Mouse (Mus musculus): ENCODE data around the gene Clec2g. TPM values are rescaled to one million over a fixed set of nuclear protein-coding genes. Genes with fewer than 3 reads are reported as not detected.
"Not testable (repeated sequence)": the region's sequence is repeated elsewhere in the genome, so short reads cannot be mapped to it uniquely, and the experiment has no call there.

Gene Clec2g
- 0.21 TPM in 1 of 2 replicates, not detected in the other for polyA plus RNA-seq (2012; rRNA removed)

DNA sequence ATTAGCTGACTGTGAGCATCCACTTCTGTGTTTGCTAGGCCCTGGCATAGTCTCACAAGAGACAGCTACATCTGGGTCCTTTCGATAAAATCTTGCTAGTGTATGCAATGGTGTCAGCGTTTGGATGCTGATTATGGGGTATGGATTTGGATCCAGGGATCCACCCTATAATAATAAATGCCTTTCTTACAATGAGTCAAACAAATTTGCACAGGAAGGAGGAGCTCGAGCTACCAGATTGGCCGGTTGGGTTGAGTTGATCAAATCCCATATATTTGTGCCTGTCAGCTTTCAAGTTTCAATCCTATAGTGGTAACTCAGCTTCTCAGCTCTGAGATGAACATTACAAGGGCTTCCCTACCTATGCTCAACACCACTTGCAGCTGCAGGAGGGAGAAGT, at the start of gene Clec2g:
Clec2g (plus strand) TSS at position 301 of the 400 bp plus-strand sequence.
- not testable (repeated sequence) for DNase-seq (ENCODE audit: low read depth, low spot score)
- WGBS: 61% methylated on average over 4 of the region's 4 CpGs

DNA sequence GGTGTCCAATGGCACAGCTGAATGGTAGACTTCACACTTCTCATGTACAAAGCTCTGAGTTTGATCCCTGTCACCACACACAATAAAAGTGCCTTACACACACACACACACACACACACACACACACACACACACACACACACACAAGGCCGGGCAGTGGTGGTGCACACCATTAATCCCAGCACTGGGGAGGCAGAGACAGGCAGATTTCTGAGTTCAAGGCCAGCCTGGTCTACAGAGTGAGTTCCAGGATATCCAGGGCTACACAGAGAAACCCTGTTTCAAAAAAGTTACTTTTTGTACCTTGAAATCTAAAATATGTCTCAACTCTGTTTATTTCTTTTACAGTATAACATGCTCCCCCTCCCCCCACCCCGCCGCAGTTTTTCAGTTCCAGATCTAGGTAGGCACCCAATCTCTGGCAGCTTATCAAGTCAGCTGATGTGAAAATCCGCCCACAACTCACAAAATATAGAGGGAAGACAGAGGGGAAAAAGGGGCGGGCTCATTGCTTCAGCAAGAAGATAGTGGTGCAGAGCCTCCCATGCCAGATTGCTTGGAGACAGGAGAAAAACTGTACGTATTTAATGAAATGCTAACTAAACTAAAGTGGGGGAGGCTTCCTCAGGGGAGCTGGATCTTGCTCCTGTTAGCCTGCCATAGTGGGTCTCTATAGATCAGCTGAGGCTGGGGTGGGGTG, 46.9 kb upstream of the Clec2g start, which contains the start of gene Clec2i:
Clec2i (plus strand) TSS at position 498 of the 700 bp plus-strand sequence.
- DNase-seq (ENCODE audit: low read depth, low spot score): not testable (repeated sequence)
- 82% methylated on average over 6 of the region's 6 CpGs for WGBS

DNA sequence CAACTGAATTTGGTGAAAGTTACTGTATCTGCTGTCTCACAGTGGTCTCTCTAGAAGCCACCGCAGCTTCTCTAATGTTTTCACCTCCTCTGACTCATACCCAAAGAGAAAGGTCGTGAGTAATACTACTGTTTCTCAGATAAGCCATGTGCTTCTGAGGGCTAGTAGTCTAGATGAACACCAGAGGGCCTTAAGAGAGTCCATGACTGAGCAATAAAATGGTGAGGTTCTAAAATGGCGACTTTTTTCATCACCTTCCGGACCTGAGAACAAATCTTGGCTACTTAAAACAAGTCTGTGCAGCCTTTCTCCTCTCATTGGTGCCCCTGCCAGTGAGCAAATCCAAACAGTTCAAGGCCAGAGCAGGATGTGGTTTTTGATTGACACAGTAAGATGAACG, 45.3 kb upstream of the Clec2g start:
- WGBS: 75% methylated on average over 5 of the region's 5 CpGs
- DNase-seq (ENCODE audit: low read depth, low spot score): no peak

GRCm38 (mm10) chr6:128890948-128891355, 43.2 kb upstream of the Clec2g start, which contains the start of gene BC035044:
TSS of gene BC035044 (minus strand) at chr6:128891126.
- DNase-seq (ENCODE audit: low read depth, low spot score): no peak
- WGBS: 86% methylated on average over 2 of the region's 2 CpGs

- DNase-seq (ENCODE audit: low read depth, low spot score): no peak
- 73% methylated on average over 3 of the region's 3 CpGs for whole genome bisulfite sequencing
These were observed 38.7 kb upstream of the Clec2g start for GRCm38 (mm10) chr6:128895404-128896001.

DNA sequence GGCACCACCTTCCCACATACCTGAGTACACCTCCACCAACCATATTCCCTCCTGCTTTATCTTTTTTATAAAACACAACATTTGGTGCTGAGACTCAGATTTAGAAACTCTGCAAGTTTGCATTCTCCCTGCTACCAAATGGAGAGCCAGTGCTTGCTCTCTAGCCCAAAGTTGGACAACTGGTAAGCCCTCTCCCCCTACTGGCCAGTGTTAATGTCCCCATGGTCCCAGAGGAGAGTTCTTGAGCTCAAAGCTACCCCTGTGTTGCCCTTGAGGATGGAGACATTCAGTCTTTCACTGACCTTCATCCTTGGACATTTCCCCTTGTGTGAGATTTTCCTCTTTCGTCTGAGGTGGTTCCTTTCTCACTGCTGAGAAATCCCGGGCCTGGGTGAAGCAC, 34.1 kb upstream of the Clec2g start:
- DNase-seq (ENCODE audit: low read depth, low spot score): no peak
- WGBS: 90% methylated on average over 2 of the region's 2 CpGs

DNA sequence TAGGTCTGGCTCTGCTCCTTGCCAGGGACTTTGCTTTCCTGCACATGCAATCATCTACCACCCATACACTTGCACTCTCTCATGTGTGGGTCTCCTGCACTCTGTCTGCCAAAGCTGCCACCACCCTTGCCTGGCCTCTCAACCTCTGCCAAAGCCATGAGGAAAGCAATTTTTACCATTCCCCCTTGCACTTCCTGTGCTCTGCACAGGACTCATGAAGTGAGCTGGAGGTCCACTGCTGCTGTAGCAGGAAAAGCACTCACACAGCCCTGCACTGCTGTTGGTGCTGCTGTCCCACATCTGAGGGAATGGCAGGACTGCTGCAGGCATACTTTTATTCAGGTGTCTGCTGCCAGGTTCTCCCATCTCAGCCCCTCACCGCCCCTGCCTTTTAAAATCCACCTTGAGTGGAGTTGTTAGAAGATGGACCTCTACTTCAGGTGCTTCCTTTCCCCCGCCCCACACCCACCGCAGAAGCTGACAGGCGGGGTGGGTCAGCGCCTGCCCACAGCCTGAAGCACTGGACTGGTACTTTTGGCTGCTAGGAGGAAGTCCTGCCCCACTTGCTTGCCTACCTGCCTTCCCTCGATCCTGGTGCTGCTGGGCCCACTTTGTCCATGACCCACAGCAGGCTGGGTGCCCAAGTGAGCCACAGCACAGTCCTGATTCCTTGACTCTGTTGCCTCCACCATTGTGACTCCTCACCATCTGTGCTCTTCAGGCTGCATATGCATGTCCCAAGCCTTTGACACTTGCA, 33.2 kb upstream of the Clec2g start:
- WGBS: 83% methylated on average over 6 of the region's 6 CpGs
- not testable (repeated sequence) for DNase-seq (ENCODE audit: low read depth, low spot score)

- 24% methylated on average over 2 of the region's 2 CpGs for WGBS
These were observed 20.5 kb upstream of the Clec2g start for GRCm38 (mm10) chr6:128913598-128914254.

GRCm38 (mm10) chr6:128917322-128917721, 16.9 kb upstream of the Clec2g start:
- 52% methylated on average over 2 of the region's 2 CpGs for WGBS
- no peak for DNase-seq (ENCODE audit: low read depth, low spot score)

More at GRCm38 (mm10) chr6:128913598-128914254, 20.5 kb upstream of the Clec2g start:
- peak; percentile 57 for DNase-seq (ENCODE audit: low read depth, low spot score)

GRCm38 (mm10) chr6:128933050-128933449, 1.1 kb upstream of the Clec2g start:
- 39% methylated on average over 2 of the region's 2 CpGs for WGBS

DNA sequence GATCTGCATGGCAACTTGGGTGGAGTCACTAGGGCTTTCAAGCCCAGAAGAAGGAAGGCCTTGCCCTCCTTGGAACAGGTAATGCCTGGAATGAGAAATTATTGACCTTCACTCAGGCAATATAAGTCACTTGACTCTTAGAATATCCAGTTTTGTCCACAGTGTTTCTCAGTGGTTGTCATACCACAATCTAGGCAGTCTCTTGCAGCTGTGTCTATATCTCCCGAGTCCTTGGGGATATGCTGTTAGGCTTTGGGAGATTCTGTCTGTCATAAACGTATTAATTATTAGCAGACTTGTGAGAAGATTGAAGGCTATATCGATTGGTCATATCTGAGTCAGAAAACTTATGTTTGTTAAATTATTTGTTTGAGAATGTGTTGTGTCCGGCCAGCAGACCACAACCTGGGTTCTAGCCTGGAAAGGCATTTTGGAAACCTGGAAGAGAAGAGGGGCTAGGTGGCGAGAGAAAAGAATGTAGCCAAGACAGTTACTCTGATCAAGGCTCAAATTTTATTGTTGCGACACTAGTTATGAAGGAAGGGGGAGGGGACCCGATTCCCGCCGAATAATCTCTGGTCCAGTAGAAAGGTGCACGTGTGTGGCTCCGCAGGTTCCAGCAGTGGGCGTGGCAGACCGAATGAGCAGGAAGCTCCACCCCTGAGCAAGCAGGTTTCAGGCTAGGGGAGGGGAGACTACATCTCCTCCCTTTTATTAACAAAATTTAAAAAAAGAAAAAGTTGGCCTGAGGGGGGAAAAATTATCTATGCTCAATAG, 1.9 kb downstream of the Clec2g start:
- not testable (repeated sequence) for DNase-seq (ENCODE audit: low read depth, low spot score)
- 82% methylated on average over 5 of the region's 13 CpGs for WGBS

More at GRCm38 (mm10) chr6:128933050-128933449, 1.1 kb upstream of the Clec2g start:
- DNase-seq (ENCODE audit: low read depth, low spot score): no peak

DNA sequence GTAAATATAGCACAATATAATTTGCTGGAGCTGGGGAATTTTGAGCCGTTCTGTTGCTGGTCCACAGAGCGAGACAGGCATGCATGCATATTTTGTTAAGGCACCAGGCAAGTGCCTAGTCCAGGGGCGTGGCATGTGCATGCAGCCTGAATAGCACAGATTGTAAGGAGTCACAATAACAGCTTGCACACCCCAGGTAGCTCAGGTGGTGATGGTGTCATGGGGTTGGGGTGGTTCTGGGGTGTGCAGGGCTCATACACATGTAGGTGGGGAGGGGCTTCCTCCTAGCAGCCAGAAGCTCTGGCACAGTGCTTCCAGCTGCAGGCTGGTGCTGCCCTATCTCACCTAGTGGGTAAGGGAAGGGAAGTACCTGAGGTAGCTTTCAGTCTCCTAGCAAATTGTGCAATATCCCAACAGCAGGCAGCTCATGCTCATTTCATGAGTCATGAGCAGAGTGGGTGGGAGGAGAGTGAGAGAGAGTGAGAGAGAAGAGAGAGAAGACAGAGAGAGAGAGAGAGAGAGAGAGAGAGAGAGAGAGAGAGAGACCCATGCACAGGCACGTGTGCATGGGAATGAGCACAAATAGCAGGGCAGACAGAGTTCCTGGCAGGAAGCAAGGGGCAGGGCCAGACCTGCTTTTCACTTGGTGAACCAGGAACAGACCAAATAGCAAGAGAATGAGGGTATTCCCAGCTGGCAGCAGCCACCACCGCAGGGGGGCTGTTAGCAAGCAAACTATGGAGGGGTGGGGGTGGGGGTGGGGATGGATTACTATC, 7.7 kb downstream of the Clec2g start:
- WGBS: 92% methylated on average over 5 of the region's 5 CpGs
- DNase-seq (ENCODE audit: low read depth, low spot score): no peak

DNA sequence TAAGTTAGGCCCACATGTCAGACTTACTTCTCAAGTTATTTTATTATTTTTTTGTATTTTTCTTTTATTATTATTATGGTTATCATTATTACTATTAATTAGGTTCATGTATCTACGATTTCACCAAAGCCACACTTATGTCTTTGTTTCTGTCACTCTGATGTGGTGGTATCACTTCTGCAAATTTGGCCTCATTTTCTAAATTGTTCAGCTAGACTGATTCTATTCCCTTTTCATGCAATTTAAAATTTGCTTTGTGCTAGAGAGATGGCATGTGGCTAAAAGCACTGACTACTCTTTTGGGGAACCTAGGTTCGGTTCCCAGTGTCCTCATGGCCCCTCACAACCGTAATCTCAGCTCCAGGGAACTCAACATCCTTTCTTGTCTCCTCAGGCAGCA, 11.4 kb downstream of the Clec2g start:
- 77% methylated on average over 3 of the region's 3 CpGs for WGBS

GRCm38 (mm10) chr6:128961110-128961509, 26.9 kb downstream of the Clec2g start:
- 91% methylated on average over 1 of the region's 1 CpGs for WGBS

More for the DNA sequence above, 11.4 kb downstream of the Clec2g start:
- no peak for DNase-seq (ENCODE audit: low read depth, low spot score)

DNA sequence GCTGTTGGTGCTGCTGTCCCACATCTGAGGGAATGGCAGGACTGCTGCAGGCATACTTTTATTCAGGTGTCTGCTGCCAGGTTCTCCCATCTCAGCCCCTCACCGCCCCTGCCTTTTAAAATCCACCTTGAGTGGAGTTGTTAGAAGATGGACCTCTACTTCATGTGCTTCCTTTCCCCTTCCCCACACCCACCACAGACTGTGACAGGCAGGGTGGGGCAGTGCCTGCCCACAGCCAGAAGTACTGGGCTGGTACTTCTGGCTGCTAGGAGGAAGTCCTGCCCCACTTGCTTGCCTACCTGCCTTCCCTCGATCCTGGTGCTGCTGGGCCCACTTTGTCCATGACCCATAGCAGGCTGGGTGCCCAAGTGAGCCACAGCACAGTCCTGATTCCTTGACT, 27.9 kb downstream of the Clec2g start:
- not testable (repeated sequence) for DNase-seq (ENCODE audit: low read depth, low spot score)
- WGBS: 57% methylated on average over 2 of the region's 2 CpGs

More at GRCm38 (mm10) chr6:128961110-128961509, 26.9 kb downstream of the Clec2g start:
- no peak for DNase-seq (ENCODE audit: low read depth, low spot score)

DNA sequence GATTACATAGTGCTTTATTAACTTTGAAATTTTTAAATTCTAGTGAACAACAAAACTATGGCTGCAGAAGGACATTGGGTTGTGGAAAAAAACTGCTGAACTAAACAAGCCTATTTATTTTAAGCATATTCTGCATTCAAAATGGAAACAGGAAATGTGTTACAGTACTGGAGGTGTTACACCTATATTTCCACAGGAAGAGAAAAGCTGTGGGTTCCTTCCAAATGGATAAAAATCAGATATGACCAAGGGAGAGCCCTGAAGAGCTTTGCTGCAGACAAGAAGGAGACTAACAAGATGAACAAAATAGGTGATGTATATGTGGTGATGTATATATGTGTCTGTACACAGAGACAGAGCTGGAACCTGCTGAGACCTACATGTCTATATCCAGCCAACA, 30.3 kb downstream of the Clec2g start:
- no peak for DNase-seq (ENCODE audit: low read depth, low spot score)

GRCm38 (mm10) chr6:128968463-128968862, 34.3 kb downstream of the Clec2g start:
- DNase-seq (ENCODE audit: low read depth, low spot score): no peak

DNA sequence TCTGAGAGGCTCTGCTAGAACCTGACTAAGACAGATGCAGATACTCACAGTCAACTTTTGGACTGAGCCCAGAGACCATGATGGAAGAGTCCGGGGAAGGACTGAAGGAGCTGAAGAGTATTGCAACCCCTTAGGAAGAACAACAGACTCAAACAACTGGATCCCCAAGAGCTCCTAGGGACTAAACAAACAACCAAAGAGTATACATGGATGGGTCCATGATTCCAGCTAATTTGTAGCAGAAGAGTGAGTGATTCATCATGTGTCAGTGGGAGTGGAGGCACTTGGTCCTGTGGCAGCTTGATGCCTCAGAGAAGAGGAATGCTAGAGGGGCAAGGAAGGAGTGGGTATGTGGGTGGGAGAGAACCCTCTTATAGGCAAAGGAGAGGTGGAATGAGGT, 35.6 kb downstream of the Clec2g start:
- 82% methylated on average over 1 of the region's 1 CpGs for WGBS
- no peak for DNase-seq (ENCODE audit: low read depth, low spot score)
